Mouse (Mus musculus): ENCODE measurements around the gene Cstf2t. TPM values are rescaled to one million over a fixed set of nuclear protein-coding genes. Genes with fewer than 3 reads are reported as not detected.

Cstf2t gene
- 44.0 to 49.7 TPM (median 45.3 TPM) in 3 replicates for total RNA-seq (2017)

- peak; percentile 99 for ATAC-seq (replicated peaks; ENCODE audit: insufficient number of reproducible peaks, low FRiP score, low TSS enrichment, poor library complexity, severe bottlenecking)
These were observed at the start of gene Cstf2t for GRCm38 (mm10) chr19:31082662-31083429. Cstf2t (plus strand) TSS chr19:31082837.

DNA sequence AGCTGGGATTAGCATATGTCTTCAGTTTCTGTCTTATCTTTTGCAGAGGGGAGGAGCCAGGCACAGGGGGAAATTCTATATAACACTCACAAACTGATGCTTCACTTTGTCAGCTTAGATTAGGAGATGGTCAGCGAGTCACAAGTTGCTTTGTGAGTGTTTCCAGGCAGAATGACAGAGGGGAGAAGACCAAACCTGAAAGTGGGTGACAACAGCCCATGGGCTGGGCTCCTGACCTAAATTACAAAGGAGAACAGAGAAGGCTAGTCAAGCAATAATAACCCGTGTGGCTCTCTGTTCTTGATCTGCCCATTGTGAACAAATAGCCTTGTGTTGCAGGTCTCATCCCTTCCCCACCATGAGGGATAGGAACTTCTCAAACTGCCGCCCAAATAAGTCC lies 43.7 kb upstream of the Cstf2t start:
- no peak for ATAC-seq (replicated peaks; ENCODE audit: insufficient number of reproducible peaks, low FRiP score, low TSS enrichment, poor library complexity, severe bottlenecking)

GRCm38 (mm10) chr19:31040948-31041847 lies 41.4 kb upstream of the Cstf2t start:
- no peak for ATAC-seq (replicated peaks; ENCODE audit: insufficient number of reproducible peaks, low FRiP score, low TSS enrichment, poor library complexity, severe bottlenecking)

DNA sequence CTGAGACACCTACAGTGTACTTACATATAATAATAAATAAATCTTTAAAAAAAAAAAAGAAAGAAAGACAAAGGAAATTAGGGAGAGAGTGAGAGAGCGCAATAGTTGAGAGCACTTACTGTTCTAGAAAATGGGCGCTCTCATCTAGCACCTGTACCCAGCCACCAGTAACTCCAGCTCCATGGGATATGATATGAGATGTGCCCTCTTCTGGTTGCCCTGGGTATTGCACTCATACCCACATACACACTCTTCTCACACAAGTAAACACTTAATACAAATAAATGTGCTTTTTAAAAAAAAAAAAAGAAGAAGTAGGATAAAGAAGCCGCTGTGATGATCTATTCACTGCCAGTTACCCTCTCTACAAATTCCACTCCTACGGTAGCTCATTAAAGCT lies 36.0 kb upstream of the Cstf2t start:
- no peak for ATAC-seq (replicated peaks; ENCODE audit: insufficient number of reproducible peaks, low FRiP score, low TSS enrichment, poor library complexity, severe bottlenecking)

DNA sequence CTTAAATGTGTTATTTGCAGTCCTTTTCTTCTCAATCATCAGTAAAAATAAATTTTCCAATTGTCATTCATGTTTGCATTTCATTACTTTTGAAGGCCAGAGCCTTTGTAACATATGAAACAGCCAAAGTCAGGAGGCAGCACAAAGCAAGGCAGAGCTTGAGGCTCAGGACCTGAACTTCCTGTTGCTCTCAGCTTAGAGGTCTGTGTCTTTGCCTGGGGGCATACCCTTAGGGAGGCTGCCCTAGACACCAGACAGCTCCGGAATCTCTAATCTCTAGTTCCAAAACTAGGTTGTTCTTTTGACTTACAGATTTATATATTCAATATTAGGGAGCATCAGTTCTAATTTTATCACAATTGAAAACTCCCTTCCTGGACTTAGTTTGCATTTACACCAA lies 17.9 kb upstream of the Cstf2t start:
- no peak for ATAC-seq (replicated peaks; ENCODE audit: insufficient number of reproducible peaks, low FRiP score, low TSS enrichment, poor library complexity, severe bottlenecking)

- ATAC-seq (replicated peaks; ENCODE audit: insufficient number of reproducible peaks, low FRiP score, low TSS enrichment, poor library complexity, severe bottlenecking), result no peak
These were observed 17.3 kb upstream of the Cstf2t start for GRCm38 (mm10) chr19:31065206-31065781.

DNA sequence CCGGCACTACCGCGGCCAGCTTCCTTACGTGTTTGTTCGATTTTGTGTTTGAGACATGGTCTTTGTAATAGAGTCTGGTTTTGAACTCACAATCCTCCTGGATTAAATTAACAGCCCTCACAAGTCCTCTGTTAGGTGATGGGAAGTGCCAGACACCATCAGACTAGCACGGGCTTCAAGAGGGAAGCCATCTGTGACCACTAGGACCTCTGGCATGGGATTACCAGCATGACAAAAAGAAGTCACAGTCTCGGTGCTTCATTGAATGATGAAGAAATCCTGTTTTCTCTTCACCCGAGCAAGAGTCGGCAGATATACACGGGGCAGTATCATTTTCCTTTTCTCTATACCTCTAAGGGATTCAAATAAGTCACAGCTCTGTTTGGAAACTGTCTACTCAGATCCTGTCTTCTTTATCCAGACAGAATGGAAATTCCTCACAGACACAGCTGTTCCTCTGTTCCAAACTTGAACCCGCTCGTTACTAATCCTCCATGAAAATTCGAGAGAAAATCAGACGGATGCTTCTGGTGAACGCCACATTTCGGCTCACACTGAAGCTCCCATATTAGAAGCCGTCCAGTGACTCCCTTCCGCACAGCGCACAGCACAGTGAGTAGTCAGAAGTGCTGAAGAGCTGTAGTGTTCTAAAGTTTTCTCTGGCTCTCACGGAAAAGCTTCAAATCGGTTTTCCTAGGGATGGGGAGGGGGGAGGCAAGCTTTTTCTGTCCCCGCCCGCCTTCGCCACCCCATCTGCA lies 8.5 kb upstream of the Cstf2t start:
- ATAC-seq (replicated peaks; ENCODE audit: insufficient number of reproducible peaks, low FRiP score, low TSS enrichment, poor library complexity, severe bottlenecking), result no peak

DNA sequence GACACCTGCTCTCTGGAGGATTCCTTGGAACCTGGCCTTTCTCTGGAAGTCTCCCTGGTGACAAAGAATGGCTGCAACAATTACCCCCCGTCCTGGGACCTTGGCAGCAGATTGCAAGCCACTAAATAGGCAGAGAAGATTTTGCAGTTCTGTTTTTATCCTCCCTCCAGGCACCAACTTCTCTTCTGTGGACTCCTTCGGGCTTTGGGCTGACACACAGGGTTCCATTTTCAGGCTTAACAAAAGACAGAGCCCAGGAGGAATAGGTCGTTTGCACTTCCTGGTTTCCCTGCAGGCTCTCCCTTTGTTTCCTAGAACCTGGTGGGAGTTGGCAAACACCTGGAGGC lies 7.9 kb upstream of the Cstf2t start:
- ATAC-seq (replicated peaks; ENCODE audit: insufficient number of reproducible peaks, low FRiP score, low TSS enrichment, poor library complexity, severe bottlenecking), result no peak

GRCm38 (mm10) chr19:31076106-31076505 lies 6.5 kb upstream of the Cstf2t start:
- ATAC-seq (replicated peaks; ENCODE audit: insufficient number of reproducible peaks, low FRiP score, low TSS enrichment, poor library complexity, severe bottlenecking), result no peak

DNA sequence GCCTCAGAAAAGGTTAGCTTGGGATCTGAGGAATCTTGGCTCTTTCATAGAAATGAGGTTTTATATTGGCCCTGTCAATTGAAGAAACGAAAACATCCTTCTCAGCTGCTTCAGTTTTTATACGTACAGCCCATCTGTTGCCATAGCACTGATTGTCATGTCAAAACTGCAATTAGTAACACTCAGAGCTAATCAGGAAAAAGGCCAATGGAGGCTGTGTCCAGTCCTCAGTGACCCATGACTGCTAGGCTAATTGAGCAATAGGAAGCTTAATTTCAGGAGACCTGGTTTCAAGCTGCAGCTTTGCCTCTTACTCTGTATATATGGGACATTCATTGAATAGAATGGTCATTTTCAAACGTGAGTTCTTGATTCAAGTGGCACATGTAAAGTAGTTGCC lies 4.4 kb upstream of the Cstf2t start:
- no peak for ATAC-seq (replicated peaks; ENCODE audit: insufficient number of reproducible peaks, low FRiP score, low TSS enrichment, poor library complexity, severe bottlenecking)

DNA sequence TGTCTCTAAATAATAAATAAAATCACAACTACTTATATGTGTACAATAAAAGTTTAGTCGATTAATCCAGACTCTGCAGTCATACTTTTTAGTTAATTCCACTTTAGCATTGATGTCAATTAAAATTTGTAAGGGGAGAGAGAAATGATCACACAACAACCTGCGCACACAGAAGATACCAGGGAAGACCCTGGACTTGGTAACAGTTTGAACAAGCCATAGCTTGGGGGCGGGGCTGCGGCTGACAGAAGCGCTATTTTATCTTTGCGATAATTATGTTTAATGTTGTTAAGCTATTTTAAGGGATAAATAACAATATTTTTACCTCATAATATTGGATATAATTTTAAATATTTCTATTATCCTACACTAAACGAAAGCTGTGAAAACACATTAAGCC lies 411 bp upstream of the Cstf2t start:
- ATAC-seq (replicated peaks; ENCODE audit: insufficient number of reproducible peaks, low FRiP score, low TSS enrichment, poor library complexity, severe bottlenecking), result no peak

GRCm38 (mm10) chr19:31083761-31084160 lies 1.1 kb downstream of the Cstf2t start:
- ATAC-seq (replicated peaks; ENCODE audit: insufficient number of reproducible peaks, low FRiP score, low TSS enrichment, poor library complexity, severe bottlenecking), result no peak

DNA sequence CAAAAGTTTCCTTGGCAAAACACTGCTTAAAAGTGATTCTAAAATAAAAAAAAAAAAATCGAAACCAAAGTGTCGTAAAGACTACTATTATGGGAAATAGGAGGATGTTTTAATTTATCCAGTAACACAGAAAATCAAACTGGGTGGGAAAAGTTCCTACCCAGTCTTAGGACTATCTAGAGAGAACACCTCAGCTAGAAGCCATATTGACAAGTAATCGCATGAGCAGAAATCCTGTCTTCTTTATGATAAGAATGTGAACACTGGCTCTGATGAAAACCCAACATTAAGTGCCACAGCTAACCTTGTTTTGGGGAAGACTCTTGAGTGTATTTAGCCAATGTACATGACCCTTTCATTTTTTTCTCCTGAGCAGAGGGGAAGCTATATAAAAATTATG lies 15.2 kb downstream of the Cstf2t start:
- no peak for ATAC-seq (replicated peaks; ENCODE audit: insufficient number of reproducible peaks, low FRiP score, low TSS enrichment, poor library complexity, severe bottlenecking)

GRCm38 (mm10) chr19:31099369-31099768 lies 16.7 kb downstream of the Cstf2t start:
- no peak for ATAC-seq (replicated peaks; ENCODE audit: insufficient number of reproducible peaks, low FRiP score, low TSS enrichment, poor library complexity, severe bottlenecking)

- no peak for ATAC-seq (replicated peaks; ENCODE audit: insufficient number of reproducible peaks, low FRiP score, low TSS enrichment, poor library complexity, severe bottlenecking)
These were observed 22.1 kb downstream of the Cstf2t start for GRCm38 (mm10) chr19:31104764-31105163.

DNA sequence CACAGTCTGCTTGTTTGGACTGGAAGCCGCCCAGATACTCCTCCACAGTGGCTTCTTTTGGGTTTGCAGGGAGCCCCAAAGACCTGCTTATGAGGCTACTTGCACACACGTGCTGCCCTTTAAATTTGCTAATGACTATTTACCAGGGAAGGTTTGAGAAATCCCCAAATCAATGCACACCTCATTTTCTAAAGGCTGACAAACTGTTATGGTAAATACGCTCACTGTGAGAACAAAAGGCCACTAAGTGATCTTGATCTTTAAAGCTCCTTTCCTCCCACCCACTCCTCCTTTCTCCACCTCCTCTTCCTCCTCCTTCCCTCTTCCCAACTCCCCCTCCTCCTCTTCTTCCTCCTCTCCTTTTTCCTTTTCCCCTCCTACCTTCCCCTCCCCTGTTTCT lies 23.4 kb downstream of the Cstf2t start:
- ATAC-seq (replicated peaks; ENCODE audit: insufficient number of reproducible peaks, low FRiP score, low TSS enrichment, poor library complexity, severe bottlenecking), result no peak

- ATAC-seq (replicated peaks; ENCODE audit: insufficient number of reproducible peaks, low FRiP score, low TSS enrichment, poor library complexity, severe bottlenecking), result no peak
These were observed 24.4 kb downstream of the Cstf2t start for GRCm38 (mm10) chr19:31106835-31107554.

DNA sequence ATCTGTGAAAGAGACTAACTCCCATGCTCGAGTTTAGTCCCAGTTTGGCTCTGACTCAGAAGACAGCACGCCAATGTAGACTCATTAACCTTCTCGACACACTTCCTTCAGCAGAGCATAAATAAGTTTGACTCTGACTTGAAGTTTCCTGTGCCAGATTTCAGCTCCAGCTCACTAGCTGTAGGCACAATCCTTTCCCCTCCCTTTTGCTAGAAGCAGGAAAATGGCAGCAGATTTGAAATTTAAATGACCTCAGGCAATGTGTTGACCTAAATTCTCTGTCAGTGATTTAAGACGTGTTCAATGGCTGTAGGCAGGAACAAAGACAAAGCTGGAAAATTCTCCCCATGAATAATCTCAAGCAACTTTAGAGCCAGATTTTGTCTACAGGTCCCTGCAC lies 32.1 kb downstream of the Cstf2t start:
- no peak for ATAC-seq (replicated peaks; ENCODE audit: insufficient number of reproducible peaks, low FRiP score, low TSS enrichment, poor library complexity, severe bottlenecking)

All from monocyte, adult 5-6 weeks (primary cell).